Mouse (Mus musculus): Measurements from ENCODE around the gene Ppp1r12c. TPM values are rescaled to one million over a fixed set of nuclear protein-coding genes. Genes with fewer than 3 reads are reported as not detected.

Ppp1r12c gene
- polyA plus RNA-seq, 2 experiments from 2014 or later, result 21.6 to 26.6 TPM

GRCm38 (mm10) chr7:4515853-4516252, 14.4 kb upstream of the Ppp1r12c start:
- ATAC-seq, result no peak

- ATAC-seq, result no peak
Measured at GRCm38 (mm10) chr7:4513829-4514712, 12.6 kb upstream of the Ppp1r12c start.

DNA sequence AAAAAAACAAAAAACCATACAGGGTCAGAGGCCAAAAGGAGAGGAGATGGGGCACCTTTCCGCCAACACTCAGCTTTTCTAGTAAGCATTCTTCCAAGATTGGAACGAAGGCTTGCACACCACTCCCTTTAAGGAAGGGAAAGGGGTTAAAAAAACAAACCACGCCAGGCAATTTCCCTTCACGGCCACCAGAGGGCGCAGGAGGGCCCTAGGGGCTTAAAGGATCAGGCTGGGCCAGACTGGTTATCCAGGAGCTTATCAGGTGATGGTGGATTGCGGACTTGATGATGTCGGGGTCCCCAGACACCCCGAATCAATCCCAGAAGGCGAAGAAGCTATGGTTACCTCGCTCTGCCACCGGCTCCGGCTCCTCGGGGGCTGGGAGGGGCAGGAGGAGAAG, 11.8 kb upstream of the Ppp1r12c start:
- peak; percentile 39 for ATAC-seq

- no peak for ATAC-seq
Measured at GRCm38 (mm10) chr7:4511489-4512224, 10.2 kb upstream of the Ppp1r12c start.

DNA sequence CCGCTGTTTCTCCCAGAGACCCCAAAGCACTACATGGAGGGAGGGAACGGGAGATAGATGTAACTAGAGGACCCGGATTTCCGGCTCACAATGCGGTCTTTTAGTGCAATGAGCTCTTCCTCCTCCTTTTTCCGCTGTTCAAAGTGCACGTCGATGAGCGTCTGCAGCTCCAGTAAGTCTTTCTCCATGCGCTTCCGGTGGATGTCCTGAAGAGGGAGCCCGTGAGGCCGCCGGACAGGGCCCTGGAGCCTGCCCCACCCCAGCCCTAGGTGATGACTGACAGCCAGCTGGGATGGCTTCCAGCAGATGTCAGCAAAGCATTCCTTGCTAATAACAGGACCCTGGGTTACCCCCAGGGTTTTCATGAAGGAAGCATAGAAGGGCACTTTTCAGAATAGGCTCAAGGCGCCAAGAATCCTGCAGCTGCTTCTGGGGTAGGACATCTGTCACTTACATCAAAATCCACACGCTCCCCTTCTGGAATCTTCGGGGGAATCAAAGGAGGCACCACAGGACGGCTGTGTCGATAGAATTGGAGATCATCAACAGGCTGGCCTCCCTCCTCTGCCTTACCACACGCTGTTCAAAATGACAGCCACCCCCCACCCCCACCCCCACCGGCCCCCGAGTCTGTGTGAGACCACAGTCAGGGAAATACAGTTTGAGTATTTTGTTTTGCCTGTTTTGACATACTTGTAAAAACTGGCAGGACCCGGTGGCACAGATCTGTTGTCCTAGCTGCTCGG, 8.6 kb upstream of the Ppp1r12c start:
- peak; percentile 87 for ATAC-seq

- ATAC-seq, result no peak
Measured at GRCm38 (mm10) chr7:4508739-4509116, 7.2 kb upstream of the Ppp1r12c start.

- no peak for ATAC-seq
Measured at GRCm38 (mm10) chr7:4508062-4508738, 6.7 kb upstream of the Ppp1r12c start.

DNA sequence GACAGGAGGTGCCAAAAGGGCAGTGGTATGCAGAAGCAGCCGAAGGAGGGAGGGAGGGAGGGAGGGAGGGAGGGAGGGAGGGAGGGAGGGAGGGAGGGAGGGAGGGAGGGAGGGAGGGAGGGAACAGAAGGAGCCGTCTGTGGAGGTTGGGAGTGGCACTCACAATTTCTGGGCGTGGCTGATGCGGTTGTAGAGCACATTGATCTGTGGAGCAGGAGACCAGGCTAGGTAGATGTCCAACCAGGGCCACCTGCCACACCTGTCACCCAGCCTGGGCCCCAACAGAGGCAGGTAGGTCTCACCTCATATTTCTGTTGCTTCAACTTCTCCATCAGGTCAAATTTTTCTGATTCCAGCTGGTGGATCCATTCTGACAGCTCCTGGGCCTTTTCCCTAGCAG, 5.7 kb upstream of the Ppp1r12c start:
- no peak for ATAC-seq

- no peak for ATAC-seq
Measured at GRCm38 (mm10) chr7:4504646-4505435, 3.4 kb upstream of the Ppp1r12c start.

GRCm38 (mm10) chr7:4503858-4504257, 2.4 kb upstream of the Ppp1r12c start:
- ATAC-seq, result no peak

- ATAC-seq, result no peak
Measured at GRCm38 (mm10) chr7:4503100-4503499, 1.6 kb upstream of the Ppp1r12c start.

DNA sequence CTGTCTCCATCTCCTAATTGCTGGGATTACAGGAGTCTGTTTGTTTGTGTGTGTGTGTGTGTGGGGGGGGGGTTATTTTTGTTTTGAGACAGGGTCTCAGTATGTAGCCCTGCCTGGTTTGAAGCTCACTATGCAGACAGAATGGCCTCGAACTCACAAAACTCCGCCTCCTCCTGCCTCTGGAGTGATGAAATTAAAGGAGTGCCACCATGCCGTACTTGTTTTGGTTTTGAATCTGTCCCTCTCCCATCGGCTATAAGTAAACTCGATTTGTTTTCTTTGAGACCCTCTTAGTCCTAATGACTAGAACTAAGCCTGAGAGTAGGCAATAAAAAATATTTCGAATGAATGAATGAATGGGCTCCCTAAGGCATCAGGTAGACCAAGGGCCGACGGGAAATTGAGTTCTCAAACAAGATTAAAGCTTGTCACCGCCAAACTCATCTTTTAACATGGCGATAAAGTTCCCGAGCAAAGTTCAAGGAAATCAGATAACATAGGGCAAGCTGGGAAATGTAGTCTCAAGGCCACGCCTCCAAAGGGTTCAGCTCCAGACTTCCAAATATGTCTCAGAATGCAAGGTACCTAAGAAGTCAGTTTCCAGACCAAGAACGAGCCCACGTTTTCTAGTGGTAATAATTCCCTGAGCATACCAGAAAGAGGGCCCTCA, 1.1 kb upstream of the Ppp1r12c start:
- no peak for ATAC-seq

DNA sequence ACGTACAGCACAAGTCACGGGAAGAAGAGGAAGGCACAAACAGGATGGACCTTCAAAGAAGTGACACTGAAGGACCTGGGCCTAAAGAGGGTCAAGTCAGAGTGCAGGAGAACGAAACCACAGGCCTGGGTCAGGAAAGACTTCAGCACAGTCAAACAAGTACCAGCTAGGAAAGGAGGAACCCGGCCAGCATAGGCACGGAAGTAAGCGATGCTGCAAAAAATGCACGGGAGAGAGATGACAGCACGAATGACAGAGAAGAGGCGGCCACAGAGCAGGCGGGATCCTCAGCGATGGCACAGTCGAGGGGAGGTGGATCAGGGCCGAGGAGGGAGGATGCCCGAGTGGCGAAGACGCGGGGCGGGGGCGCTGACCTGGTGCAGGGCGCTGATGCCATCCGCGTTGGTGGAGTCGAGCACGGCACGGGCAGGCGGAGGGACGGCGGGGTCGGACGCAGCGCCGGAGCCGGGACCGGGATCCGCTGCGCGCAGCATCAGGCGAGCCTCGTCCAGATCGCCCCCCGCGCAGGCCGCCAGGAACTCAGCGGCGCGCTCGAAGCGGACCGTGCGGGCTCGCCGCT, 498 bp downstream of the Ppp1r12c start:
- ATAC-seq, result peak; percentile 48

DNA sequence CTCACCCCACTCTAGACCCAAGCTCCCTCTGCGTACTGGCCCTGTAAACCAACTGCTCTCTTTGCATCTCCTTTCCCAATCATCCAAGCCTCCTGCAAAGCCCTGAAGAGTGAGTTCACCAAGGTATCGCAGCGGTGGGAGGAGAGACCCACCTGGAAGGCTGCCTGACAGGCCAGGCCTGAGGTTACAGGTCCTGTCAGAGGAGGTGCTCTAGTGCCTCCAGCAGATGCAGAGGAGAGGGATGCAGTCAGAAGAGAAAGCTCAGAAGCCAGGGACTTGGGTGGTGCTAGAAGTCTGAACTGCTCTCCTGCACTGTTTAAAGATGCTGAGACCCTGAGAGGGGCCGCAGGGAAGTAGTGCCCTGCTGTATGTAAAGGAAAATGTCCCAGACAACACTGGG, 2.4 kb downstream of the Ppp1r12c start:
- ATAC-seq, result no peak

- ATAC-seq, result no peak
Measured at GRCm38 (mm10) chr7:4498251-4498650, 3.2 kb downstream of the Ppp1r12c start.

DNA sequence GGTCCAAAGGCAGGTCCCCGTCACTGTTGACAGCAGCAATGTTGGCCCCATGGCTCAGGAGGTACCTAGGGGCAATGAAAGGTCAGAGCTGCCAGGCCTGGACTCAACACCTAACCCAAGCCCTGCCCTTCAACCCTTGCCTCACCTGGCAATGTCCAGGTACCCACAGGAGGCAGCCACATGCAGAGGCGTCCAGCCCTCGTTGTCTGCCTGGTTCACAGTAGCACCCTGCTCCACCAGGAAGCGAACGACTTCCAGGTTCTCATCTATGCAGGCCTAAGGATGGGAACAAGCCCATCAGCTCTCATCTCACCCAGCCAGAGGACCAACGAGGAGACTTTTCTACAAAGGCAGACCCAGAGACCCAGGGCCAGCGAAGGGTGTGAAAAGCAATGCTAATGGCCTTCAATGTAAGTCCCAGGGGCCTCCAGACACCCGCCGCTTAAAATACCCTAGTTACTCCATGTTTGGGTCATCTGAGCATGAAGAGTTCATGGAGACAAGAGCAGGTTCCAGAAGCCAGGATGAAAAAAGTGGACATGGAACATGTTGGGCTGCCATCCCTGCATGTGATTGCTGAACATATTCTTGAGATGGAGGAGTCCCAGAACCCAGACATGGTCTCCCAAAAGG, 4.1 kb downstream of the Ppp1r12c start:
- ATAC-seq, result no peak

GRCm38 (mm10) chr7:4496468-4496867, 5.0 kb downstream of the Ppp1r12c start:
- ATAC-seq, result no peak

DNA sequence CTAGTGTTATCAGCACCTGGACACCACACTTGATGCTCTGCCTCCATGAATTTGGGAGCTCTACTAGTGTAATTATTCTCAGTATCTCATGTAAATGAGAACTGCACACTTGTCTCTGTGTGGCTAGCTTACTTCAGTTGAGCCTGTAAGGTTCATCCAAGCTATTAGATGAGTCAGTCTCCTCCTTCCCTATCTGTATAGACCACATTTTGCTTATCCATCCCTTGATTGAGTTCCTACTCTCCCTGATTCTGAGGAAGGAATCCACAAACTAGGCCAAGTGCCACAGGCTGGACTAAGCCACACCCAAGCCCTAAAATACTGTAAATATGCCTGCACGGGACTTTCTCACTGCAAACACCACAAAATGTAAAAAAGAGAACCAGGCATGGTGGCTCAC, 7.5 kb downstream of the Ppp1r12c start:
- no peak for ATAC-seq

- ATAC-seq, result peak; percentile 97
Measured at GRCm38 (mm10) chr7:4492284-4493224, 8.9 kb downstream of the Ppp1r12c start.
